Mouse (Mus musculus) stomach, postnatal 0 days (tissue): ENCODE measurements around the gene Spata18. TPM values are rescaled to one million over a fixed set of nuclear protein-coding genes. Genes with fewer than 3 reads are reported as not detected.
A peak's percentile ranks its signal among the peaks of the same experiment; 100 is the strongest.

Source experiments
- ATAC-seq: fragments of 200-750 bp; cut with Nextera tagmentation; 2 replicates; pipeline ENCODE4 v1.8.0; 2017; ENCODE audit not compliant: low FRiP score, low TSS enrichment
- DNase-seq: peaks from one replicate; pipeline ENCODE4 v3.0.0-alpha.2; 2016; ENCODE audit warnings: low spot score
- H3K27ac ChIP-seq: fragments of 300-500 bp; sonication (generic); replicated peaks from 2 replicates; pipeline ENCODE4 v1.5.1; 2014; ENCODE audit warnings: mild to moderate bottlenecking, control low read depth
- H3K27me3 ChIP-seq: fragments of 300-500 bp; sonication (generic); 2 replicates; pipeline ENCODE4 v1.6.1; 2014; ENCODE audit warnings: low read length; ENCODE audit not compliant: control insufficient read depth, insufficient read depth
- H3K36me3 ChIP-seq: fragments of 300-500 bp; sonication (generic); 2 replicates; pipeline ENCODE4 v1.6.1; 2014; ENCODE audit warnings: low read length, mixed read lengths; ENCODE audit not compliant: control insufficient read depth, insufficient read depth
- H3K4me1 ChIP-seq: fragments of 300-500 bp; sonication (generic); replicated peaks from 2 replicates; pipeline ENCODE4 v1.6.1; 2014; ENCODE audit warnings: antibody characterized with exemption; ENCODE audit not compliant: control insufficient read depth, insufficient read depth
- H3K4me2 ChIP-seq: fragments of 300-500 bp; sonication (generic); replicated peaks from 2 replicates; pipeline ENCODE4 v1.6.1; 2014; ENCODE audit warnings: low read depth, mild to moderate bottlenecking, control low read depth, moderate library complexity
- H3K4me3 ChIP-seq: fragments of 300-500 bp; sonication (generic); 2 replicates; pipeline ENCODE4 v1.5.1; 2014; ENCODE audit warnings: low read depth, low read length, control low read depth
- H3K9ac ChIP-seq: fragments of 300-500 bp; sonication (generic); 2 replicates; pipeline ENCODE4 v1.6.1; 2014; ENCODE audit warnings: mild to moderate bottlenecking, low read length, control low read depth, mixed read lengths
- H3K9me3 ChIP-seq: fragments of 300-500 bp; sonication (generic); 2 replicates; pipeline ENCODE4 v1.6.1; 2016; ENCODE audit warnings: low read length; ENCODE audit not compliant: control insufficient read depth
- CTCF ChIP-seq: IDR thresholded peaks from 2 replicates; pipeline ENCODE4 v1.5.1; 2016; ENCODE audit warnings: antibody characterized with exemption, low read depth, mild to moderate bottlenecking, moderate library complexity
- EP300 ChIP-seq: optimal IDR thresholded peaks from 2 replicates; pipeline ENCODE3; 2016; ENCODE audit warnings: antibody characterized with exemption
- WGBS: fragments of 180-500 bp; shearing (Covaris S2); extraction: QIAGEN DNeasy Blood & Tissue Kit; methylation state at CpG from one replicate; pipeline ENCODE4 v1.1.7; 2014; 5-methylcytosine and 5-hydroxymethylcytosine counted together
- polyA plus RNA-seq: library from polyadenylated mRNA; unstranded; fragments of >200 nt; fragmentation: Nextera tagmentation; extraction: Ambion mirVana; gene quantifications from 2 replicates; pipeline ENCODE4 v1.2.1, GENCODE M21; 2015

The Spata18 gene
- polyA plus RNA-seq, 1 experiment from 2014 or later, result 0.19 TPM

DNA sequence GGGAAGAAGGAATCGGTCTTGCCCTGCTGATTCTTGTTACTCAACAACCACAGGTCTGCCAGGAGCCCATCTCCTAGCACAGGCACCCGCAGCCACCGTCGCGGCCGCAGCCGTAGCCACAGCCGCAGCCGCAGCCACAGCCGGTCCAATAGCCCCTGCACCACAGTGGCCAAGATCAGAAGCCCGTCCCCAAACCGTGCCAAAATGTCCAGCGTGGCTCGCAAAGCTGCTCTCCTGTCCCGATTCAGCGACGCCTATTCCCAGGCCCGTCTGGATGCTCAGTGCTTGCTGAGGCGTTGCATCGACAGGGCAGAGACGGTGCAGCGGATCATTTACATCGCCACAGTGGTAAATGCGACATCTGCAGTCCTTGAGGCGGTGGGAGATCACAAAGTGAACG, 18.2 kb downstream of the Spata18 start:
- Histone ChIP-seq H3K27me3 (no peaks in the 10 kb centered on the region), H3K4me1 (no peaks in the 10 kb centered on the region), H3K27ac (no peak overlapping the region), H3K36me3 (no peaks in the 10 kb centered on the region), H3K9ac (no peak overlapping the region), H3K9me3 (no peaks in the 10 kb centered on the region), H3K4me3 (no peak overlapping the region), H3K4me2 (no peak overlapping the region; the same call in 1 of the 2 replicates)
- no peak for ATAC-seq
- WGBS, result 63% methylated on average over 26 of the region's 26 CpGs
- TF ChIP-seq CTCF, result no peak
- no peak for TF ChIP-seq EP300
- no peak for DNase-seq

DNA sequence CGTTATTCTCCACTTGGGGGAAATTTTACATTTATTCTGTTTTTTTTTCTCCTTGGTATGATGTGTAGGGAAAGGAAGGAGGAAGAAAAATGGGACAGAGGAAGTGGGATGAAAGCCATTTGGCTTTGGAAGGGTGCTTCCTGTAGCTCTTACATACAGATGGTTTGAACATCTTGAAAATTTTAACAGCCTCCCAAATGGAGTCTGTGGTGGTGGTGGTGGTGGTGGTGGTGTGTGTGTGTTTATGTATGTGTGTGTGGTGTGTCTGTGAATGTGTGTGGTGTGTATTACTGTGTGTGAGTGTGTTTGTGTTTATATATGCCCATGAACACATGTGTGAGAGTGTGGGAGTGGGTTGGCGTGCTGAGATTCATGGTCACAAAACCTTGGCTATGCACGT, 24.4 kb downstream of the Spata18 start:
- WGBS, result 74% methylated on average over 3 of the region's 3 CpGs

GRCm38 (mm10) chr5:73676626-73677025, 25.4 kb downstream of the Spata18 start:
- no peak overlapping the region for H3K4me2 ChIP-seq
- DNase-seq (peak; percentile 18), ATAC-seq (no peak)

More for the DNA sequence above, 24.4 kb downstream of the Spata18 start:
- Histone ChIP-seq H3K9ac (no peak overlapping the region), H3K9me3 (no peaks in the 10 kb centered on the region), H3K36me3 (no peaks in the 10 kb centered on the region), H3K27ac (no peak overlapping the region), H3K4me3 (no peak overlapping the region), H3K4me2 (no peak overlapping the region), H3K27me3 (no peaks in the 10 kb centered on the region), H3K4me1 (no peaks in the 10 kb centered on the region)
- ATAC-seq (no peak), DNase-seq (no peak)
- no peak for TF ChIP-seq EP300
- no peak for TF ChIP-seq CTCF

GRCm38 (mm10) chr5:73683221-73683620, 32.0 kb downstream of the Spata18 start:
- no peak overlapping the region for H3K4me2 ChIP-seq
- H3K27ac ChIP-seq, result no peak overlapping the region
- no peak for ATAC-seq
- no peak overlapping the region for H3K9ac ChIP-seq
- no peaks in the 10 kb centered on the region for H3K27me3 ChIP-seq
- no peaks in the 10 kb centered on the region for H3K9me3 ChIP-seq
- 74% methylated on average over 6 of the region's 6 CpGs for WGBS
- DNase-seq, result no peak
- H3K36me3 ChIP-seq, result no peaks in the 10 kb centered on the region
- no peaks in the 10 kb centered on the region for H3K4me1 ChIP-seq
- no peak overlapping the region for H3K4me3 ChIP-seq
- no peak for TF ChIP-seq EP300
- no peak for TF ChIP-seq CTCF

More at GRCm38 (mm10) chr5:73676626-73677025, 25.4 kb downstream of the Spata18 start:
- no peak overlapping the region for H3K9ac ChIP-seq
- 51% methylated on average over 13 of the region's 13 CpGs for whole genome bisulfite sequencing
- no peaks in the 10 kb centered on the region for H3K36me3 ChIP-seq
- no peaks in the 10 kb centered on the region for H3K9me3 ChIP-seq
- no peak overlapping the region for H3K27ac ChIP-seq
- no peaks in the 10 kb centered on the region for H3K4me1 ChIP-seq
- H3K4me3 ChIP-seq, result no peak overlapping the region
- TF ChIP-seq CTCF, result no peak
- TF ChIP-seq EP300, result no peak
- no peaks in the 10 kb centered on the region for H3K27me3 ChIP-seq

DNA sequence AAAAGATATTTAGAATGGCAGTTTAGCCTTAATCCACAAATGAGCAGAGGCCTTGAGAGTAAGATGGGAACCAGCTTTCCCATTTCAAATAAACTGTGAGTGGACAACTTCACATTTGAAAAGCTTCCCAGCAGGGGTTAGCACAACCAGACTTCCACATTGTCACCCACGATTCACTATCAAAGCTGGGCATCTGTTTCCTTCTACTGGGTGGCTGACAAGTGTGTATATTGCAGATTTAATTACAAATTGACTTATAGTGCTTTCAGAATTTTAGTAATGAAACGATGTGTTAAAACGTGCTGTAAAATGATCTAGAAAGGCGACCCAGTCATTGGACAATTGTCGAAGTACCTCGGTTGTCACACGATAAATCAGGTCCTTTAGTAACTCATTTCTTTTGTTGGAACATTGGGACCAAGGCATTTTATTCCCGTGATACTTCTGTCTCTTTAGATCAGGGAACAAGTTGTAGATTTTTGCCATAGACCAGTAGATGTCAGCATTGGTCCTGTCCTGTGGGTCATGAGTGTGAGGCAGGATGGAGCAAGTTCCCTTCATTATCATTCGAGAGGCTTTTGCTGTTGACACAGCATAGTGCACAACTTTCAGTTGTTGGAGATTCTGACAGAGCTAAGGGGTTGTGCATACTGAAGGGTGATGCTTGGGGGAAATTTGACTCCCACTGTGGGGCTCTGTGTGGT, 32.7 kb downstream of the Spata18 start:
- Histone ChIP-seq H3K9me3 (no peaks in the 10 kb centered on the region), H3K9ac (no peak overlapping the region), H3K4me1 (no peaks in the 10 kb centered on the region), H3K4me3 (no peak overlapping the region), H3K27me3 (no peaks in the 10 kb centered on the region), H3K27ac (no peak overlapping the region), H3K4me2 (no peak overlapping the region), H3K36me3 (no peaks in the 10 kb centered on the region)
- WGBS, result 54% methylated on average over 9 of the region's 9 CpGs
- DNase-seq, result no peak
- TF ChIP-seq EP300, result no peak
- TF ChIP-seq CTCF, result peak; percentile 65
- no peak for ATAC-seq

- H3K36me3 ChIP-seq, result no peaks in the 10 kb centered on the region
- H3K4me3 ChIP-seq, result no peak overlapping the region
- DNase-seq, result no peak
- no peaks in the 10 kb centered on the region for H3K27me3 ChIP-seq
- no peak overlapping the region for H3K9ac ChIP-seq
- TF ChIP-seq EP300, result no peak
- peak; percentile 78 for TF ChIP-seq CTCF
- 11% methylated on average over 4 of the region's 4 CpGs for WGBS
- no peak overlapping the region for H3K4me2 ChIP-seq
- no peaks in the 10 kb centered on the region for H3K9me3 ChIP-seq
- ATAC-seq, result no peak; the same call in 1 of the 2 replicates
- H3K27ac ChIP-seq, result no peak overlapping the region
- H3K4me1 ChIP-seq, result no peaks in the 10 kb centered on the region
Observed at GRCm38 (mm10) chr5:73686149-73686548, 35.0 kb downstream of the Spata18 start.
